Comparison of ENCODE assay signal across 8 mouse cellular contexts in genomic region chr1:14506831-14507690, GRCm38 (mm10).
DNase-seq lines count a peak whose midpoint lies in the region; ATAC-seq lines count a peak whose summit lies in the region.

No protein-coding gene starts in this region.

- DNase-seq in kidney, adult 8-10 months: no peak
- DNase-seq in embryonic facial prominence, embryonic 10.5 days (ENCODE audit: low spot score): no peak
- DNase-seq in hindbrain, embryonic 14.5 days (ENCODE audit: low spot score): no peak
- peak; percentile 40 for DNase-seq in midbrain, embryonic 10.5 days (ENCODE audit: low spot score)
- DNase-seq in right cerebral cortex, adult 2 months (ENCODE audit: low spot score in 2 of 2): no peak
- DNase-seq in layer of hippocampus, adult 9-10 months (ENCODE audit: low spot score): no peak
- no peak for DNase-seq in thymus, postnatal 14 days

- peak overlapping the region; percentile 30; the same call in 1 of the 2 replicates for H3K27ac ChIP-seq in kidney, embryonic 14.5 days (ENCODE audit: low read depth, low read length)
- H3K27ac ChIP-seq in embryonic facial prominence, embryonic 10.5 days (replicated peaks): peak overlapping the region; percentile 86
- no peak overlapping the region for H3K27ac ChIP-seq in hindbrain, embryonic 14.5 days
- peak overlapping the region; percentile 74 for H3K27ac ChIP-seq in midbrain, embryonic 10.5 days (replicated peaks)

- ATAC-seq in kidney, embryonic 14.5 days (ENCODE audit: low FRiP score, low TSS enrichment): peak; percentile 76; the same call in 1 of the 2 replicates
- ATAC-seq in hindbrain, embryonic 14.5 days (ENCODE audit: low FRiP score): peak; percentile 34

- H3K4me1 ChIP-seq in kidney, embryonic 14.5 days (ENCODE audit: control insufficient read depth, insufficient read depth, low read length): 0 out of 2 replicates have a peak, but pooled peaks cover 13% of the 10 kb centered on the region
- peaks cover 93% of the 10 kb centered on the region for H3K4me1 ChIP-seq in embryonic facial prominence, embryonic 10.5 days
- peaks cover 14% of the 10 kb centered on the region for H3K4me1 ChIP-seq in hindbrain, embryonic 14.5 days (replicated peaks; ENCODE audit: control insufficient read depth, insufficient read depth, low read length)
- H3K4me1 ChIP-seq in midbrain, embryonic 10.5 days: peaks cover 75% of the 10 kb centered on the region

- peak overlapping the region; percentile 44 for H3K4me3 ChIP-seq in kidney, embryonic 14.5 days (ENCODE audit: low read length)
- peak overlapping the region; percentile 57 for H3K4me3 ChIP-seq in embryonic facial prominence, embryonic 10.5 days
- peak overlapping the region; percentile 32 for H3K4me3 ChIP-seq in hindbrain, embryonic 14.5 days (replicated peaks; ENCODE audit: low read length)
- peak overlapping the region; percentile 58 for H3K4me3 ChIP-seq in midbrain, embryonic 10.5 days

- 3% methylated on average over 33 of the region's 36 CpGs for WGBS in kidney, embryonic 14.5 days
- WGBS in embryonic facial prominence, embryonic 10.5 days: under 1% methylated on average over 35 of the region's 36 CpGs
- 3% methylated on average over 35 of the region's 36 CpGs for WGBS in hindbrain, embryonic 14.5 days
- WGBS in midbrain, embryonic 10.5 days: under 1% methylated on average over 36 of the region's 36 CpGs

- H3K36me3 ChIP-seq in kidney, embryonic 14.5 days (ENCODE audit: control insufficient read depth, insufficient read depth, low read length): no peaks in the 10 kb centered on the region
- H3K36me3 ChIP-seq in embryonic facial prominence, embryonic 10.5 days (replicated peaks): no peaks in the 10 kb centered on the region
- no peaks in the 10 kb centered on the region for H3K36me3 ChIP-seq in hindbrain, embryonic 14.5 days (replicated peaks; ENCODE audit: control insufficient read depth, insufficient read depth)
- no peaks in the 10 kb centered on the region for H3K36me3 ChIP-seq in midbrain, embryonic 10.5 days

- peak overlapping the region; percentile 74 for H3K4me2 ChIP-seq in kidney, embryonic 14.5 days (replicated peaks; ENCODE audit: low read depth, low read length)
- peak overlapping the region; percentile 63 for H3K4me2 ChIP-seq in hindbrain, embryonic 14.5 days (replicated peaks)

- H3K9ac ChIP-seq in kidney, embryonic 14.5 days (ENCODE audit: low read depth, low read length): peak overlapping the region; percentile 37; the same call in 1 of the 2 replicates
- peak overlapping the region; percentile 7; the same call in 1 of the 2 replicates for H3K9ac ChIP-seq in hindbrain, embryonic 14.5 days

- H3K9me3 ChIP-seq in kidney, embryonic 14.5 days (ENCODE audit: control insufficient read depth, low read length): no peaks in the 10 kb centered on the region
- no peaks in the 10 kb centered on the region for H3K9me3 ChIP-seq in embryonic facial prominence, embryonic 10.5 days
- no peaks in the 10 kb centered on the region for H3K9me3 ChIP-seq in hindbrain, embryonic 14.5 days (ENCODE audit: control insufficient read depth, low read length)
- H3K9me3 ChIP-seq in midbrain, embryonic 10.5 days (replicated peaks): no peaks in the 10 kb centered on the region

- peaks cover 31% of the 10 kb centered on the region for H3K27me3 ChIP-seq in kidney, embryonic 14.5 days (ENCODE audit: control insufficient read depth, insufficient read depth, low read length)
- H3K27me3 ChIP-seq in embryonic facial prominence, embryonic 10.5 days (replicated peaks; ENCODE audit: low read depth, poor library complexity, severe bottlenecking): peaks cover 41% of the 10 kb centered on the region
- H3K27me3 ChIP-seq in hindbrain, embryonic 14.5 days (ENCODE audit: control insufficient read depth, insufficient read depth, low read length): peaks cover 87% of the 10 kb centered on the region
- peaks cover 98% of the 10 kb centered on the region for H3K27me3 ChIP-seq in midbrain, embryonic 10.5 days (ENCODE audit: low read depth, poor library complexity, severe bottlenecking)
